Mouse (Mus musculus): Measurements from ENCODE around the gene Ccdc144b.

Gene Ccdc144b

GRCm38 (mm10) chr3:36053447-36053846 is at the start of gene Ccdc144b:
Gene Ccdc144b (minus strand): TSS chr3:36053547.
- DNase-seq, result no peak

GRCm38 (mm10) chr3:36095371-36095770 is 42.0 kb upstream of the Ccdc144b start:
- no peak for DNase-seq

- DNase-seq, result no peak
Observed at GRCm38 (mm10) chr3:36087591-36087990, 34.2 kb upstream of the Ccdc144b start.

- DNase-seq, result no peak
Observed at GRCm38 (mm10) chr3:36085394-36085793, 32.0 kb upstream of the Ccdc144b start.

GRCm38 (mm10) chr3:36083381-36083780 is 30.0 kb upstream of the Ccdc144b start:
- DNase-seq, result no peak

GRCm38 (mm10) chr3:36082843-36083242 is 29.5 kb upstream of the Ccdc144b start:
- DNase-seq, result no peak

- DNase-seq, result no peak
Observed at GRCm38 (mm10) chr3:36080741-36081140, 27.4 kb upstream of the Ccdc144b start.

- no peak for DNase-seq
Observed at GRCm38 (mm10) chr3:36079886-36080285, 26.5 kb upstream of the Ccdc144b start.

GRCm38 (mm10) chr3:36077386-36077785 is 24.0 kb upstream of the Ccdc144b start:
- DNase-seq, result no peak

- DNase-seq, result no peak
Observed at GRCm38 (mm10) chr3:36075466-36075865, 22.1 kb upstream of the Ccdc144b start.

- no peak for DNase-seq
Observed at GRCm38 (mm10) chr3:36074231-36074630, 20.9 kb upstream of the Ccdc144b start.

- DNase-seq, result no peak
Observed at GRCm38 (mm10) chr3:36071047-36071446, 17.7 kb upstream of the Ccdc144b start.

- no peak for DNase-seq
Observed at GRCm38 (mm10) chr3:36070436-36070835, 17.1 kb upstream of the Ccdc144b start.

GRCm38 (mm10) chr3:36067731-36068130 is 14.4 kb upstream of the Ccdc144b start:
- no peak for DNase-seq

GRCm38 (mm10) chr3:36065843-36066651 is 12.7 kb upstream of the Ccdc144b start, which contains the start of gene Acad9:
Gene Acad9 (plus strand): TSS chr3:36065979.
- peak; percentile 94 for DNase-seq

GRCm38 (mm10) chr3:36065166-36065565 is 11.8 kb upstream of the Ccdc144b start:
- peak; percentile 21 for DNase-seq

- no peak for DNase-seq
Observed at GRCm38 (mm10) chr3:36064592-36065061, 11.3 kb upstream of the Ccdc144b start.

GRCm38 (mm10) chr3:36060096-36060850 is 6.9 kb upstream of the Ccdc144b start:
- DNase-seq, result peak; percentile 42

- no peak for DNase-seq
Observed at GRCm38 (mm10) chr3:36049106-36049505, 4.2 kb downstream of the Ccdc144b start.

- DNase-seq, result no peak
Observed at GRCm38 (mm10) chr3:36045086-36045485, 8.3 kb downstream of the Ccdc144b start.

- DNase-seq, result no peak
Observed at GRCm38 (mm10) chr3:36044520-36044919, 8.8 kb downstream of the Ccdc144b start.

GRCm38 (mm10) chr3:36031740-36032510 is 21.4 kb downstream of the Ccdc144b start:
- DNase-seq, result no peak

GRCm38 (mm10) chr3:36029993-36030392 is 23.4 kb downstream of the Ccdc144b start:
- DNase-seq, result no peak

Data from cerebellum, adult 9-10 months (tissue).